Mouse (Mus musculus) MEL-GATA-1-ER (cell line): Measurements from ENCODE around the gene Psip1.
A peak's percentile ranks its signal among the peaks of the same experiment; 100 is the strongest.
"Not testable (repeated sequence)": the region's sequence is repeated elsewhere in the genome, so short reads cannot be mapped to it uniquely, and the experiment has no call there.

ENCODE experiments used
- DNase-seq: peaks from one replicate; pipeline ENCODE4 v3.0.0-alpha.2; 2012; ENCODE audit warnings: low read depth; ENCODE audit errors: extremely low read depth

Psip1 gene

DNA sequence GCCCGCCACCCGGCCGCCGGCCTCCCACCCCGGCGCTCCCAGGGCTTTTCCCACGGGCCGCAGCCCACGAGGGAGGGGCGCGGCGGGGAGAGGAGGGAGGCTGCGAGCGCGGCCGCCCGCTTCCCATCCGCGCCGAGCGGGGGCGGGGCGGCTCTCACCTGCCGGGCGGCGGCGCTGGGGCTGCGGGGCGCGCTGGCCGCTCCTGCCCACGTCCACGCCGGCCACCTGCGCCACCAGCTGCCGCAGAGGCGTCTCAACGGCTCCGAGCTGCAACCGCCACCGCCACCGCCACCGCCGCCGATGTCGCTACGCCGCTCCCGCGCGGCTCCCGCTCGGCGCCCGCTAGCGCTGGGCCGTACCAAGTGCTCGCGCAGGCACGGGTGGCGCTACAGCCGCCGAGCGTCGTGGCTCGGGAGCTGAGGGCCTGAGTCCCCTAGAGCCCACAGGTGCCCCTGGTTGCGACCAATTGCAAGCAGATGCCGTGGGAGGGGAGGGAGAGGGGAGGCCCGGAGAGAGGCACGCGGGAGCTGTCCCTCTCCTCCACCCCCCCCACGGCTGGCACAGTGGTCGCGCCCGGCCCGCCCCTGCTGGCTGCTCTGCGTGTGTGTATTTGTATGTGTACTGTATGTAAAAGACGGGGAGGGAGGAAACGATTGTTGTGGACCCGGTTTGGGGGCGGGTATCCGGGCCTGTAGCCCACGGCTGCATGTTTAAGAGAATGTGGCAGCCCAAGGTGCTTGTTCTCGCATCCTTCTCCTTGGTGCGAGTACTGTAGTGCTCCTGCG lies at the start of gene Psip1:
Gene Psip1 (minus strand): TSS at position 343 of the 785 bp plus-strand sequence.
- peak; percentile 61 for DNase-seq

DNA sequence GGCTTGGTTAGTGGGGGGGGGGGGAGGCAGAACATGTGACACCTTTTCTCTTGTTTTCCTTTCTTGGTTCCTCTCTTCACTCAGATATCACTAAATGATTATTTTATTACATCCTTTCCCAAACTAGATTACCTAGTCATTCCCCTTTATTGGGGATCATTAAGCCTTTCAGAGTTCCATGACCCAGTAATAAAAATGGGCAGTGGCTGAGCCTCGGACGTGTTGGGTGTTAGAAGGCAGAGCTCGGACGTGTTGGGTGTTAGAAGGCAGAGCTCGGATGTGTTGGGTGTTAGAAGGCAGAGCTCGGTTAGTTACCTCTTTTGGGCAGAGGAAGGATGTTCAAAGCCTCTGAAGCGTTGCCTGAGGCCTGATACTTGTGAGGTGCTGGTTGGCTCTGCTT lies 47.8 kb upstream of the Psip1 start:
- no peak for DNase-seq

DNA sequence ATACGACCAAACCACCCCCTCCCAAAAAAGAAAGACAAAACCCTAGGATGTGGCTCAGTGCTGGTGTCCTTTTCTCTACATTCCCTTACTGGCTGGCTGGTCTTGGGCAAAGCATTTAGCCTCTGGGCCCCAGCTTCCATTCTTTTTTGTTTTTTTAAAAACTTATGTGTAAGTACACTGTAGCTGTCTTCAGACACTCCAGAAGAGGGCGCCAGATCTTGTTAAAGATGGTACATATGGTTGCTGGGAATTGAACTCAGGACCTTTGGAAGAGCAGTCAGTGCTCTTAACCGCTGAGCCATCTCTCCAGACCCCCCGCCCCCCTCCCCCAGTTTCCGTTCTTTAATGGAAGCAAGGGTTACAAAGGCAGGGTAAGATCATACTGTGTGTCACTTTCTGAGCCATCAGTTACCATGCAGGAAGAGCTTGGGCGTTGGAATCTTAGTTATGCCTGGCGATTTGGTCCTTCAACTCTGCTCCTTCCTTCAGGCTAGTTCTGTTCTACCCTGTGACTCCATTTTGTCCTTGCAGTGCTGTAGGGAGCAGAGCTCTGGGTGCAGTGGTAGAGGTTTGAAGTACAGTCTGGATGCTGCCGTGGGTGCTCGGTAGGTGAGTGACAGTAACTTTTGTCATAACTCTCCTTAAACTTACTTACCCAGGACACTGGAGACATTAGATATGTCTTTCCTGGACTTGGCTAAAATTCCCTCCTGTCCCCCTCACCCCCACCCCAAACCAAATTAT lies 47.1 kb upstream of the Psip1 start:
- no peak for DNase-seq

DNA sequence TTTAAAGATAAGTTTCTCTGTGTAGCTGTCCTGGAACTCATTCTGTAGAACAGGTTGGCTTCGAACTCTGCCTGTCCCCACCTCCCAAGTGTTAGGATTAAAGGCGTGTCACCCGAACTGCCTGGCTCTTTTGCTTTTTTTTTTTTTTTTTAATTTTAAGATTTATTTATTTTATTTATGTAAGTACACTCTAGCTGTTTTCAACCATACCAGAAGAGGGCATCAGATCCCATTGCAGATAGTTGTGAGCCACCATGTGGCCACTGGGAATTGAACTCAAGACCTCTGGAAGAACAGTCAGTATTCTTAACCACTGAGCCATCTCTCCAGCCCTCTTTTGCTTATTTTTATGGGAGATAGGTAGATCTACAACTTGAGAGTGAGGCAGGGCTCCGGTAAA lies 43.8 kb upstream of the Psip1 start:
- DNase-seq = not testable (repeated sequence)

DNA sequence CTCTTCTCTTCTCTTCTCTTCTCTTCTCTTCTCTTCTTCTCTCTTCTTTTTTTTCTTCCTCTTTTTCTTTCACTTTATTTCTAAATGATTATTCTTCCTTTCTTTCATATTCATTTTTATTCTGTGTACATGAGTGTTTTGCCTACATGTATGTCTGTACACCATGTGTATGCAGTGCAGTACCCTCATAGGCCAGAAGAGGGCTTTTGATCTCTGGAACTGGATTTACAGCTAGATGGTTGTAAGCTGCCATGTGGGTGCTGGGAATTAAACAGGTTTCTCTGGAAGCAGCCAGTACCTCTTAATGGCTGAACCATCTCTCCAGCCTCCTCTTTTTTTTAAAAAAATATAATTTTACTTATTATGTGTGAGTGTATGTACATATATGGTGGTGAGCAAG lies 41.7 kb upstream of the Psip1 start:
- DNase-seq = peak; percentile 78

DNA sequence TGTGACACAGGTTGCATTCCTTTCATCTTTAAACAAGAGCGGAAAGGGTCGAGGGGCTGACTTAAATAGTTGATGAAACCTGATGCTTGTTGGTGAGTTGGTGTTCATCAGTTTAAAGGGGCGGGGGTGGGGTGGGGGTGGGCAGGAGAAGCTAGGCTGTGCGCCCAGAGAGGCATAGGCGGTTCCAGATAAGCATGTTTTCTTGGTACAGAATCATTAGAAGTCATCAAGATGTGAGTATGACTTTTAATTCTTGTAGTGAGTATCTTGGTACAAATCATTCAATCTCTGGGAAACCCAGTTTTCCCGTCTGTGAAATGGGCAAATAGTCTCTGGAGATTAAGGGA lies 40.7 kb upstream of the Psip1 start:
- DNase-seq = no peak

DNA sequence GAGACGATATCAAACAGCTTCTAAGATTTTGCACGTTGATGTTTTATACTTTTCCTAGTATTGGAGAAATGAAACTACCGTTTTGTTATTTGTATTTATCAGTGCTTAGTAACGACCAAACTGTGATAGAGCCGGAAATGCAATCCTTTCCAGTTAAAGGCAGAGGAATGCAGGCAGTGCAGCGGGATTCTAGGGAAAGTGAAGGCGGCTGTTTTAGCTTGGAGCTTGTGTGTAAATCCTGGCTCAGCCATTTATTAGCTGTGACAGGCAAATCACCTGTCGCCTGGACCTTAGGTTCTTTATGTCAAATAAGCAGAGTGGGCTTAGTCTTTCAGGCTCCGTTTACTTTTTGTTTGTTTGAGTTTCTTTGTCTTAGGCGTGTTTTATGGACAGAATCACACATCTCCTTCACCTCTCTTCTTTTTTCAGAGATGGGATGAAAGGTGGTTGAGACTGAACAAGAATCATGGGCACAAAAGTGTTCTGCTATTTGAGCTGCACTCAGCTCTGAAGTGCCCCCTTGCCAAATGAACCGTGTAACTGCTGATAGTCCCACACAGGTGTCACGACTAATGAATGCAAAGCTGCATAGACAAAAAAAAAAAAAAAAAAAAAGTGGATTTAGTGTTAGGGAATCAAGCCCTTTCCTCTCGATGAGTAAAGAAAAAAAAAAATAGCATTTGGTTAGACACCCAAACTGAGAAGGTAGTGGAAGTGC lies 40.2 kb upstream of the Psip1 start:
- DNase-seq = no peak

DNA sequence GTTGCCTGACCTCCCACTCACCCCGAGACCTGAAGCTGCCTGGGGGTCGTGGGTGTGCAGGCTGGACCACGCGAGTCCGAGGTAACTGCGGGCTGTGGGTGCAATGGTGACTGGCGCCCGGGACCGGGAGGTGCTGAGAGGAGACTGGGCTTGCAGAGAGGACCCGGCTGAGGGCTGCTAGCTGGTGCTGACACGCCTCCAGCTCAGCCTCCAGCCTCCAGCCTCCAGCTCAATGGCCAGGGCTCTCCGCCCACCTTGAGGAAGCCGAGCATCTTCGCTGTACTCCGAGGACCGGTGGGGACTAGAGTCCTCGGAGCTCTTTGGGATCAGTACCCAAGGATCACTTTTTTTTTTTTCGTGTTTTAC lies 39.4 kb upstream of the Psip1 start:
- peak; percentile 47 for DNase-seq

DNA sequence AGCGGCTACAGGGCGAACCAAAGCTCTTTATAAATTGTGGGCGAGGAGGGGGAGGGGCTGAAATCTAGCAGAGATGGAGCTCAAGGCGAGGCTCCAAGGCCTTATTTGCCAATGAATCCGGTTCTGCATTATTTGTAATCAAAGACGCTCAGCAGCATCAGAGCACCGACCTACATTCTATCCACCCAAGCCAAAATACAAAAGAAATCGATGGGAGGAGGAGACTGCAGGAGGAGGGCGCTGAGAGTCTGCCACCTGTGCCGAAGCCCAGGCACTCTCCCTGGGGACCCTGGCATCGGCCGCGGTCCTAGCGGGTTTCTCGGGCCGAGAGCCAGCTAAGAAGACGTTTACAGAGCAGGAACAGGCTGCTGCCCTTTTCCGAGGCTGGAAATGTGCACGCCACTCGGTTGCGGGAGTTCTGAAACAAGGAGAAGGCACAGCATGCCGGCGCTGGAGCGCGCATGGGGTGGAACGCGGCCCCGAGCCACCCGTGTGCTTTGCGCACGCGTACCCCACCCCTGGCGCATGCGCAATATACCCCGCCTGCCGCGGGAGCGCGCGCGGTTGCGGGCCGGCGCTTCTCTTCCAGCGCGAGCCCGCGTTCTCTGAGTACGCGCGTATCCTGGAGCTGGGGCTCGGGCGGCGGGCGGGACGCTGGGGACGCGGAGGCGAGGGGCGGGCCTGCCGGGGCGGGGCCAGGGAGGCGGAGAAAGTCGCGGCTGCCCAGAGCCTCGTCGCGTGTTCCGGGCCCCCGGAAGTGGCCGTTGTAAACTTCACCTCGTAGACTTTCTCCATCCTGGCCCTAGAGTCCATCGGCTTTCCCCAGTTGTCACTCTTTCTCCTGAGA lies 38.8 kb upstream of the Psip1 start, which contains the start of gene Ccdc171:
Gene Ccdc171 (plus strand): TSS at position 703 of the 847 bp plus-strand sequence.
- peak; percentile 74 for DNase-seq

DNA sequence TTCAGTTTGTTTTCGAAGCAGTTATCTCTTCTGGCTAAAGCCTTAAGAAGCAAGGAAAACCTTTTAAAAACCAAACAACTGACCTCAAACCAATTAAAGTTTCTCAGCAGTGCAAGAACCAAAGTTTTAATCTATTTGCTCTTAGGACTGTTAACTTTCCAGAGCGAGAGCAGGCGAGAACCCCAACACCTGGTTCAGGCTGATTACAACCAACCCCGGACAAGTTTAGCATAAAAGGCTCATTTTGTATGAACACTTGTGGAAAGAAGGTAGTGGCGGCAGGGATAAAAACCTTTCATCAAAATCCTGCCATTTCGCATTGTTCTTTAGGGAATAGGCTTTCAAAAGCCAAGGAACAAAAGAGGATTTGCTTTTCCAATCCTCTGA lies 38.2 kb upstream of the Psip1 start:
- peak; percentile 43 for DNase-seq

DNA sequence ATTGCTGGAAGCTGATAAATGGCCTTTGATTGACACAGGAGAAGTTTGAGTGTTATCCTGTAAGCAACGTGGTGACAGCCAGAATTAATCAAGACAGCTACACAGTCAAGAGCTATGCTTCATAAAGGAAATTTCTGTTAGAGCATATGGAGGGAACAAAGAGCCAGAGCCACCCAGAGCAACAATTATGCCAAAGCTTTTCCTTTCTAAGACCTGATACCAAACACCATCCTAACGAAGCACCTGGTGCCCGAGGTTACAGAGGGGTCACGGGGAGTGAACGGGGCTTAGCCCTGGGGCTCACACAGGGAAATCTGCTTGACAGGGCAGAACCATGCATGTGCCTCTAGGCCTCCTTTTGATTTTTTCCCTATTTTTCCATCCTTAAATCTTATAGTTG lies 35.8 kb upstream of the Psip1 start:
- no peak for DNase-seq

DNA sequence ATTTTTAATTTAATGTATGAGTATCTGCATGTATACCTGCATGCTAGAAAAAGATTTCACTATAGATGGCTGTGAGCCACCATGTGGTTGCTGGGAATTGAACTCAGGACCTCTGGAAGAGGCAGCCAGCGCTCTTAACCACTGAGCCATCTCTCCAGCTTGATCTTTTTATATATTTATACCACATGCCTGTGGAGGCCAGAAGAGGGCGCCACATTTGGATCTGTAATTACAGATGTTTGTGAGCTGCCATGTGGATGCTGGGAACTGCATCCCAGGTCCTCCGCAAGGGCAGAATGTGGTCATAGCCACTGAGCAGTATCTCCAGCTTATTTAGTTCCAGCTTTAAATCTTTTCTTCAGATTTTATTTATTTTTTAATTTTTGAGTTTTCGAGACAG lies 34.0 kb upstream of the Psip1 start:
- peak; percentile 40 for DNase-seq

DNA sequence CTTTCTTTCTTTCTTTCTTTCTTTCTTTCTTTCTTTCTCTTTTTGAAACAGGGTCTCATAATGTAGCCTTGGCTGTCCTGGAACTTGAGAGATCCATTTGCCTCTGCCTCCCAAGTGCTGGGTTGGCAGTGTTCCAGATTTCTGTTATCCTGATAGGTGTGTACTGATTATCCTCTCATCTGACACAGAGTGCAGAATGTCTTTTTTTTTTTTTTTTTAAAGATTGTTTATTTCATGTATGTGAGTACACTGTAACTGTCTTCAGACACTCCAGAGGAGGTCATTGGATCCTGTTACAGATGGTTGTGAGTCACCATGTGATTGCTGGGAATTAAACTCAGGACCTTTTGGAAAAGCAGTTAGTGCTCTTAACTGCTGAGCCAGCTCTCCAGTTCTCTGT lies 33.5 kb upstream of the Psip1 start:
- no peak for DNase-seq

DNA sequence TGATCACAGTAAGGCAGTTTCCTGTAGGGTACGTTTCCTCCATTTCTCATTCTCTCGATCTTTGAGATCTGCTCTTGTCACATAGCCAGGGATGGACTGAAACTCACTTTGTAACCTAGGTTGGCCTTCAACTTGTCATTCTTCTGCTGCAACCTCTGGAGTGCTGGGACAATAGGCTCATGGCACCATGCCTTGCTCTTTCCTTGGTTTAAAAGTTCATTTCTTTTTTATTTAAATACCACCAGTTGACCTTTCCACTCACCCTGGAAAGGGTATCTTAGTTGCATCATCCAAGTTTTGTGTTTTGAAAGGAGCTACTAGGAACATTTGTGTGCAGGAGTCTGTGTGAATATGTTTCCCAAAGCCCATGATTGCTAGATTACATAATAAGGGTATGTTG lies 32.9 kb upstream of the Psip1 start:
- DNase-seq = no peak

DNA sequence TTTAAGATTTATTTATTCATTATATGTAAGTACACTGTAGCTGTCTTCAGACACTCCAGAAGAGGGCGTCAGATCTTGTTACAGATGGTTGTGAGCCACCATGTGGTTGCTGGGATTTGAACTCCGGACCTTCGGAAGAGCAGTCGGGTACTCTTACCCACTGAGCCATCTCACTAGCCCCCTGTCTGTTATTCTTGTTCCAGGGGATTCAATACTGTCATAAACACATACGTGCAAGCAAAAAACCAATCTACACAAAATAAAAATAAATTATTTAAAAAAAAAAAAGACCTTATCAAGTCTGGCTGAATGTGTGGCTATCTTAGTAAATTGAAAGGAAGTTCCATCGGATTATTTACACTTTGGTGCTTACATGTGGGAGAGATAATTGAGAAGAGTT lies 29.9 kb upstream of the Psip1 start:
- not testable (repeated sequence) for DNase-seq

DNA sequence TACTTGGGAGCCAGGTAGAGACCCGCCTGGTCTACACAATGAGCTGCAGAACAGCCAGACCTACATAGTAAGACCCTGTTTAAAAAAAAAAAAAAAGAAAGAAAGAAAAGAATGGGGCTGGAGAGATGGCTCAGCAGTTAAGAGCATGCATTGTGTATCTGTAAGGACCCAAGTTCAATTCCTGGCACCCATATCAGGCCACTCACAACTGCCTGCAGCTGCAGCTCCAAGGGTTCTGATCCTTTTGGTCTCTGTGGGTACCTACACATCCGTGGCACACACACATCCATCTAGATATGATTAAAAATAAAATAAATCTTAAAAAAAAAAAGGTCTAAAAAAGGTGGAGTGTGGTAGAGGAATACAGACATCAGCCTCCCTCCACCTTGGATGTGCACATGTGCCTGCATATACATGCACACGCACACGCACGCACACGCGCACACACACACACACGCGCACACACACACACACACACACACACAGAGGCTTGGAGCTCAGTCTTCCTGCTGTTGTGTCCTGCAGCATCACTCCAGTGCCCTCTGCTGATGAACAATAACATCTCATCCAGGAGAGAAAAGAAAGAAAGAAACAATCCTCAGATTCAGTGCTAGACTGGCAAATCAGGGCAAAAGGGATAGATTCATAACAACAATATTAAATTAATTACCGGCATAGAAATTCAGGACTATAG lies 28.9 kb upstream of the Psip1 start:
- DNase-seq = no peak

DNA sequence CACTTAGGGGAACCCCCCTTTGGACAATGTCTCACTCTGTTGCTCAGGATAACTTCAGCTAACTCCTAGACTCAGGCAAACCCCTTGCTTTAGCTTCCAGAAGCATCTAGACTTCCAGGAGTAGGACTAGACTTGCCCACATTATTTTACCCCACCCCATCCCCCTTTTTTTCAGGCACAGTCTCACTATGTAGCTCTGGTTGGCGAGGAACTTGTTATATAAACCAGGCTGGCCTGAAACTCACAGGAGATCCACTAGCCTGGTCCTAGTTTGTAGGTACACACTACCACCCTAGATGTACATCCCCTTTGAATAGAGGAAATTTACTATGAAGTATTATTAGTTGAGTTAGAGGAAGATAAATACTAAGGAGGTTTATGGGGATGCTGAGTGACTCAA lies 27.9 kb upstream of the Psip1 start:
- DNase-seq = no peak

DNA sequence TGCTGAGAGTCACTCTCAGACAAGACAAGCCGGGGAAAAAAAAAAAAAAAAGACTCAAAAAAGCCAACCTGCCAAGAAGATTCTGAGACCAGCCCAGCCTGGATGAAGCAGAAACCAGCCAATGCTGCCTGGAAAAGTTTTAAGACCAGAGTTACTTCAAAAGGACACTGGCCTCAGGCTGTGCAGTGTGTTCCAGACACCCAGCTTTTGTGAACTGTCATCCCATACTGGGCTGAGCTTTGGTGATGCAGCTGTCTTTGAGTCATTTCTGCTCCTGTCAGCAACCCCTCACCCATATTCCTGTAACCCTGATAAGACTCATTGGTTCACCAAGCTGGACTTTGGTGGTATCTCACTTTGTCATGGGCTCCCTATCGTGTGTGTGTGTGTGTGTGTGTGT lies 26.4 kb upstream of the Psip1 start:
- no peak for DNase-seq

DNA sequence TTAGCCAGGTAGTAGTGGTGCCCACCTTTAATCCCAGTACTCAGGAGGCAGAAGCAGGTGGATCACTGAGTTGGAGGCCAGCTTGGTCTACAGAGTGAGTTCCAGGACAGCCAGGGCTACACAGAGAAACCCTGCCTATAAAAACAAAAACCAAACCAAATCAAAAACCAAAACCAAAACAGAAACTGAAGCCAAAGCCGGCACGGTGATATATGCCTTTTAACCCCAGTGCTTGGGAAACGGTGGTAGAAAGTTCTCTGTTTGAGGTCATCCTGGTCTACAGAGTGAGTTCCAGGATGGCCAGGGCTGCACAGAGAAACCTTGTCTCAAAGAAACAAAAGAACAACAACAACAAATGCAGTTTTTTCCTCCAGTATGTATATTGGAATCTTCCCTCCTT lies 26.0 kb upstream of the Psip1 start:
- DNase-seq = no peak

DNA sequence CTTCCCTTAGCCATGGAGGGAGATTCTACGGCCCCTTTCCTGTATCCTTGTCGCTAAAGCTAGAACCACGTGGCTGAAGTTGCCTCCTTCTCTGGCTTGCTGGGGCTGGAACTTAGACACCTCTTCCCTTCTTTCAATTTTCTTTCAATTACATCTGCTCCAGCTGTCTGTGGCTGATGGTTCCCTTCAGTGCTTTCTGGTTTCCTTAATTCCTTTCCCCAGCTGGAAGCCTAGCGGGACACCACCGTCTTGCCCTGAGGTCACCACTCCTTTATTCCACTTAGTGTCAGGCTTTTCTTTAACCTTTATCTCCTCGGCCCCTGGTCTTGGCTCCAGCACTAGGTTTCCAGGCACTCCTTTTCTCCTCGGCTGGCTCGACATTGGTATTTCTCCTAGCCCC lies 24.8 kb upstream of the Psip1 start:
- no peak for DNase-seq

DNA sequence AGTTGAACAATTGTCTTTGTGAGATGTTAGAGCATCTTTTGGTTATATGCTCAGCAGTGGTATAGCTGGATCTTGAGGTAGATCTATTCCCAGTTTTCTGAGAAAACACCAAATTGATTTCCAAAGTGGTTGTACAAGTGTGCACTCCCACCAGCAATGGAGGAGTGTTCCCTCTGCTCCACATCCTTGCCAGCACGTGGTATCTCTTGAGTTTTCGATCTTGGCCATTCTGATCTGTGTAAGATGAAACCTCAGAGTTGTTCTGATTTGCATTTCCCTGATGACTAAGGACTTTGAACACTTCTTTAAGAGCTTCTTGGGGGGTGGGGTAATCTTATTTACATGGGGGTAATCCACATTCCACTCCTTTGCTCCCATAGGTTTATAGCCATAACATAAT lies 23.3 kb upstream of the Psip1 start:
- DNase-seq = no peak
